Mouse (Mus musculus) naive thymus-derived CD4-positive, alpha-beta T cell, adult 2 months (primary cell): ENCODE measurements around the gene Barhl2.

Experiments used
- DNase-seq: peaks from one replicate; pipeline ENCODE4 v3.0.0-alpha.2; 2011; ENCODE audit warnings: low read depth

Gene Barhl2

GRCm38 (mm10) chr5:106455106-106455920 is 2.7 kb downstream of the Barhl2 start:
- no peak for DNase-seq

- no peak for DNase-seq
These were observed 3.4 kb downstream of the Barhl2 start for GRCm38 (mm10) chr5:106454411-106455105.

- DNase-seq = no peak
These were observed 4.1 kb downstream of the Barhl2 start for GRCm38 (mm10) chr5:106453886-106454321.

GRCm38 (mm10) chr5:106453181-106453885 is 4.6 kb downstream of the Barhl2 start:
- DNase-seq = no peak

- no peak for DNase-seq
These were observed 5.3 kb downstream of the Barhl2 start for GRCm38 (mm10) chr5:106452686-106453085.

- no peak for DNase-seq
These were observed 6.1 kb downstream of the Barhl2 start for GRCm38 (mm10) chr5:106451681-106452440.

- no peak for DNase-seq
These were observed 7.4 kb downstream of the Barhl2 start for GRCm38 (mm10) chr5:106450426-106451160.

- no peak for DNase-seq
These were observed 8.1 kb downstream of the Barhl2 start for GRCm38 (mm10) chr5:106449720-106450425.

GRCm38 (mm10) chr5:106448798-106449125 is 9.2 kb downstream of the Barhl2 start:
- DNase-seq = no peak

- DNase-seq = no peak
These were observed 9.8 kb downstream of the Barhl2 start for GRCm38 (mm10) chr5:106447951-106448797.

GRCm38 (mm10) chr5:106447091-106447820 is 10.7 kb downstream of the Barhl2 start:
- DNase-seq = no peak

GRCm38 (mm10) chr5:106446593-106446992 is 11.4 kb downstream of the Barhl2 start:
- DNase-seq = no peak

- DNase-seq = no peak
These were observed 12.3 kb downstream of the Barhl2 start for GRCm38 (mm10) chr5:106445681-106446080.

GRCm38 (mm10) chr5:106438916-106439315 is 19.1 kb downstream of the Barhl2 start:
- no peak for DNase-seq

- DNase-seq = no peak
These were observed 31.9 kb downstream of the Barhl2 start for GRCm38 (mm10) chr5:106426069-106426468.

- no peak for DNase-seq
These were observed 37.1 kb downstream of the Barhl2 start for GRCm38 (mm10) chr5:106420871-106421270.

- no peak for DNase-seq
These were observed 37.6 kb downstream of the Barhl2 start for GRCm38 (mm10) chr5:106420370-106420769.

- DNase-seq = peak; percentile 2
These were observed 40.8 kb downstream of the Barhl2 start for GRCm38 (mm10) chr5:106417210-106417609.

GRCm38 (mm10) chr5:106416550-106416949 is 41.4 kb downstream of the Barhl2 start:
- DNase-seq = no peak
